Mouse (Mus musculus) mouse embryonic stem cell (cell line): ENCODE measurements around the gene Dctn1.

Source experiments
- in situ Hi-C, 2 experiments: fragments of 300-500 bp; cut with MboI; formaldehyde crosslinking; loops; 1 replicate in 1 of 2; 3 replicates in 1 of 2; pipeline ENCODE4 v1.14.3; 2019 to 2020; ENCODE audit warnings: low sequenced_read_pairs in 2 of 2, low pct_unique_long_range_greater_than_20kb in 1 of 2, mixed read lengths in 1 of 2; ENCODE audit not compliant: unreplicated experiment in 1 of 2

The Dctn1 gene

DNA sequence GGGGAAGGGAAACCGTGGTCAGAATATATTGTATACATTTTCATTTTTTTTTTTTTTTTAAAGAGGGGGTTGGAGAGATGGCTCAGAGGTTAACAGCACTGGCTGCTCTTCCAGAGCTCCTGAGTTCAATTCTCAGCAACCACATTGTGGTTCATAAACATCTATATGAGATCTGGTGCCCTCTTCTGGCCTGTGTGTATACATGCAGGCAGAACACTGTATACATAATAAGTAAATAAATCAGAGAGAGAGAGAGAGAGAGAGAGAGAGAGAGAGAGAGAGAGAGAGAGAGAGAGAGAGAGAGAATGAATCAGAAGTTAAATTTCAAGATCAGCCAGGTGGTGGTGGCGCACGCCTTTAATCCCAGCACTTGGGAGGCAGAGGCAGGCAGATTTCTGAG, 6.3 kb upstream of the Dctn1 start:
- in situ Hi-C loops, result loop anchor here in 1 of 2 experiments (5.0 kb wide), 1 partner anchor 167 kb away; no protein-coding TSS in a partner anchor

- in situ Hi-C loops, result no loop called here
These were observed 4.3 kb upstream of the Dctn1 start for GRCm38 (mm10) chr6:83161442-83161841.

GRCm38 (mm10) chr6:83161921-83162641, 3.6 kb upstream of the Dctn1 start:
- in situ Hi-C loops, result no loop called here

DNA sequence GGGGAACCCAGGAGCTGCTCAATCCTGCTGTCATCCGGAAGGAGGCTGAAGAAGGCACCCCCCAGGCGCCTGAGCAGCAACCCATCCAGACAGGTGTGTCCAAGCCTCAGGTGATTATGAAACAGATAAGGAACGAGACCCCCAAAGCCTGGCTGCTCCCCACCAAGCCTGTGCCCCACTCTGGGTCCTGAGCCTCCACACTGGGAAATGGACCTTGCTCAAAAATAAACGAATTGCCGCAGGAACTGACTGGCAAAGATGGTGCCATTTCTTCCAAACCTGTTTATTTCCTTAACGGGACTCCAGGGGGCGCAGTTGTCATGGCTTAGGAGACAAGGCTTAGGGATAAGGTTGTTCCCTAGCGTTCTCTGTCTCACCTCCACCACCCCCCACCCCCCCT, 3.0 kb upstream of the Dctn1 start:
- in situ Hi-C loops, result no loop called here

GRCm38 (mm10) chr6:83165026-83165606, 604 bp upstream of the Dctn1 start:
- in situ Hi-C loops, result loop anchor here (5.0 kb wide), 1 partner anchor 112 kb away; no protein-coding TSS in a partner anchor

DNA sequence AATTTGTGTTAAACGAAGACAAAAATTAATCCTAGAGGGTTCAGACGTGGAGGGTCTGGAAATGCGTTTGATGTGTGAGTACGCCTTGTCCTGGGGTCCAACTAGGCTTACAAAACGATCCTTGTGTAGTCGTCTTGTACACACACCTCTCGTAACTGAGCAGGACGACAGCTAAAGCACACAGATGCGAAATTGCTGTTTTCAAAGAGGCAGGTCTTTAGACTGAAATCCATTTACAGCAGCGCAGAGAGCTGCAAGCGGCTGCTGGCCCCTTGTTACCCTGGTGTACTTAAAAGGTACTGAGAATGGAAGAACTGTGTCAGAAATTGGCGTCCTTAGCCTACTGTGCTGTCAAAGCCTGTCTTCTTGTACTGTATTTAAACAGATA, 517 bp downstream of the Dctn1 start:
- in situ Hi-C loops, result loop anchor here (5.0 kb wide), 1 partner anchor 111 kb away; no protein-coding TSS in a partner anchor

DNA sequence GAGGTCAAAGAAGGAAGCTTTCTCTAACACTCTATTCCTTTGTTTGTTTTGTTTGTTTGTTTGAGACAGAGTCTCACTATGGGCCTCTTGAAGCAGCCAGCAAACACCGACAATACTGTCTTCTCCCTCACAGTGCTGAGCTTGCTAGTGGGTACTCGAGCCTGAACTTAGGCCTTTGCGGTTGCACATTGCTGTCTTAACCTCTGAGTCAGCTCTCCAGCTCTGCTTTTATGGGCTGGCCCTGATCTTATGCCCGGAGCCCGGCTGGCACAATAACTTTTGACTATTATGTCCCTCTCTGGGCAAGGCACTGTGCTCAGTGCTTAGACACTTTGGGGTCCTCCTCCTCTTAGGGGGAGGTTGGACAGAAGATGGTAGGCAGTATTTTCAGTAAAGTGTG, 4.2 kb downstream of the Dctn1 start:
- in situ Hi-C loops, result loop anchor here (5.0 kb wide), 1 partner anchor 107 kb away; no protein-coding TSS in a partner anchor

- in situ Hi-C loops, result no loop called here
These were observed 5.3 kb downstream of the Dctn1 start for GRCm38 (mm10) chr6:83171063-83171462.

DNA sequence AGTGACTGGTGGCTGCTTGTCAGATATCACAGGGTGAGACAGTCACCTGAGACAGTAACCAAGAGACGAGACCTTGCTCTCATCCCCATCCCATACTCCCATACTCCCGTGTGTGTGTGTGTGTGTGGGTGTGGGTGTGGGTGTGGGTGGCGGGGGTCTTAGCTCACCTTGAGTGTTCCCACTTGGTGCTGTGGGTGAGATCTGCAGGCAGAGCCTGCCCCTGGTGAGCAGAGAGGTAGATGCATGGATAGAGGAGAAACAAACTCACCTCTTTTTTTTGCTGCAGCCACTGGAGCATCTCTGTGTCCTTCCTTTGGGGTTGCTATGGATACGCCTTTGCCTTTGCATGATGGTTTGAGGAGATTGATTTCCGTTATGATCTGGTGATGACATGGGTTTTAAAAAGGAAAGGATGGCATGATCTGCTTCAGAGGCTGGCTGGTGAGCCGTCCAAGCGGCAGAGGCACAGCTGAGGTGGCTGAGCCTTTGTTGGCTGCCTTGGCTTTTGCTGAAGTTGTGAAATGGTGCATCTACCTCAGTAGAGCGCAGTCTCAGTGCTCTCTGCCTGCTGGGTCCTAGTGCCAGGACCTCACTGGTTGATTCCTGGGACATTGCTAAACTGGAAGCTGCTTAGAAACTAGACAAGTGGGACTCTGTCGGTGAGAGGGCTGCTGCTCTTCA, 6.7 kb downstream of the Dctn1 start:
- in situ Hi-C loops, result no loop called here

- in situ Hi-C loops, result no loop called here
These were observed 10.3 kb downstream of the Dctn1 start for GRCm38 (mm10) chr6:83175996-83176395.

GRCm38 (mm10) chr6:83179390-83180117, 13.8 kb downstream of the Dctn1 start:
- in situ Hi-C loops, result no loop called here

GRCm38 (mm10) chr6:83180605-83181004, 14.9 kb downstream of the Dctn1 start:
- in situ Hi-C loops, result no loop called here

DNA sequence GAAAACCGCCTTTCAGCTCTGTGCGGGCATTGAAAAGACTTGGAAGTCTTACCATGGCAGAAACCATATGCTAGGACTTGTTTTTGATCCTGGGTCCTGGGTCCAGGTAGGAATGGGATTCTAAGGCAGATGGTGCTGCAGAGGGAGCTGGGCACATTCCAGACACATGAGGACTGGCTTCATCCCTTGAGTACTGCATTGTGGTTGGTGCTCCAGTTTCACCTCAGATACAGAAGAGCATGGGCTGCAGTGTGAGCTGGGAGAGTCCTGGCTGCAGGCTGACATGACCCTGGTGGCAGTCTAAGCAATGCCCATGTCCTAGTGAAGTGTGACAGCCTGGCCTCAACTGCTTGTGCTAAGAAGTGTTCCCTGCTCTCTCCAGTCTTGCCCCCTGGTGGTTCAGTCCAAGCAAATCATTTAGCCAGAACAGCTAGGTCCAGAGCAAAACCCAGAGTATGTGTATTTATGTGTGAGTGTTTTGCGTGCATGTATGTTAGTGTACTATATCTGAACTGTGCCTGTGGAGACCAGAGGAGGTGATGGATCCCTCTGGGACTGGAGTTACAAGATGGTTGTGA, 19.2 kb downstream of the Dctn1 start:
- in situ Hi-C loops, result no loop called here

- in situ Hi-C loops, result no loop called here
These were observed 20.5 kb downstream of the Dctn1 start for GRCm38 (mm10) chr6:83185895-83186861.

GRCm38 (mm10) chr6:83186946-83187345, 21.2 kb downstream of the Dctn1 start:
- in situ Hi-C loops, result no loop called here

GRCm38 (mm10) chr6:83193571-83193970, 27.9 kb downstream of the Dctn1 start:
- in situ Hi-C loops, result no loop called here

DNA sequence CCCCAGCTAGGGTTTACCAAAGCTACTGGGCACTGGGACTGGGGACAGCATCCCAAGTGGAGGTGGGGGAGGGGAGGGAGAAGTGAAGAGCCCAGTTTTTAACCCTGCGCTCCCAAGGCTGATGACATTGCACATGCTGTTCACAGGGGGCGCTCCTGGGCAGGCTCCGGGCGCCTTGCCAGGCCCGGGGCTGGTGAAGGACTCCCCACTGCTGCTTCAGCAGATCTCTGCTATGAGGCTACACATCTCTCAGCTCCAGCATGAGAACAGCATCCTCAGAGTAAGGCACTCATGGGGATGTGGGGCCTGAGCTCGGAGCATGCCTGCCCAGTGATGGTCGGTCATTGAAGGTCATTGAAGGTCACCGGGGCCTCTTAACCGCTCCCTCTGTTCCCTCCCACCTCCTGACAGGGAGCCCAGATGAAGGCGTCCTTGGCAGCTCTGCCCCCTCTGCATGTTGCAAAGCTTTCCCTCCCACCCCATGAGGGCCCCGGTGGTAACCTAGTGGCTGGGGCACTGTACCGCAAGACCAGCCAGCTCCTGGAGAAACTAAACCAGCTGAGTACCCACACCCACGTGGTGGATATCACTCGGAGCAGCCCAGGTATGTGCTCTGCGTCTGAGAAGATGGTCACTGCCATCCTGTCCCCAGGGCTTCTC, 31.8 kb downstream of the Dctn1 start:
- in situ Hi-C loops, result no loop called here
